Mouse (Mus musculus) MEL (cell line): Measurements from ENCODE around the gene Padi2. TPM values are rescaled to one million over a fixed set of nuclear protein-coding genes. Genes with fewer than 3 reads are reported as not detected.

Experiments used
- DNase-seq: peaks from one replicate; pipeline ENCODE4 v3.0.0; 2011; ENCODE audit warnings: low read depth, low spot score
- H3K27ac ChIP-seq: 2 replicates; pipeline ENCODE4 v1.5.1; 2012; ENCODE audit warnings: low read depth, mild to moderate bottlenecking, control low read depth, low read length, moderate library complexity; ENCODE audit not compliant: control insufficient read depth
- H3K27me3 ChIP-seq, 2 experiments: fragments of 150-350 bp in 1 of 2; sonication (generic) in 1 of 2; 2 replicates each; pipeline ENCODE4 v1.6.1; 2012; ENCODE audit warnings: low read length in 2 of 2, mild to moderate bottlenecking in 2 of 2, improper control_type of control experiment in 1 of 2, moderate library complexity in 1 of 2; ENCODE audit not compliant: insufficient read depth in 2 of 2, control insufficient read depth in 1 of 2
- H3K36me3 ChIP-seq, 2 experiments: 2 replicates each; pipeline ENCODE4 v1.6.1; 2012 to 2014; ENCODE audit warnings: low read length in 2 of 2, improper control_type of control experiment in 1 of 2, inconsistent platforms in 1 of 2, mild to moderate bottlenecking in 1 of 2; ENCODE audit not compliant: insufficient read depth in 2 of 2, control insufficient read depth in 1 of 2
- H3K4me1 ChIP-seq, 2 experiments: fragments of 150-350 bp in 1 of 2; sonication (generic) in 1 of 2; 2 replicates each; pipeline ENCODE4 v1.6.1; 2012; ENCODE audit warnings: low read length in 2 of 2, improper control_type of control experiment in 1 of 2, mild to moderate bottlenecking in 1 of 2; ENCODE audit not compliant: insufficient read depth in 2 of 2, control insufficient read depth in 1 of 2
- H3K4me3 ChIP-seq, 2 experiments: fragments of 150-350 bp in 1 of 2; sonication (generic) in 1 of 2; 2 replicates each; pipeline ENCODE4 v1.5.1; 2012; ENCODE audit warnings: low read depth in 2 of 2, low read length in 2 of 2, mild to moderate bottlenecking in 2 of 2, moderate library complexity in 2 of 2, control low read depth in 1 of 2, improper control_type of control experiment in 1 of 2; ENCODE audit not compliant: control insufficient read depth in 1 of 2, insufficient read depth in 1 of 2
- H3K79me2 ChIP-seq: 2 replicates; pipeline ENCODE4 v1.6.1; 2012; ENCODE audit warnings: mild to moderate bottlenecking, low read length, moderate library complexity; ENCODE audit not compliant: control insufficient read depth, poor library complexity, insufficient read depth
- H3K9ac ChIP-seq: 2 replicates; pipeline ENCODE4 v1.6.1; 2012; ENCODE audit warnings: low read depth, mild to moderate bottlenecking, control low read depth, low read length, moderate library complexity; ENCODE audit not compliant: control insufficient read depth, poor library complexity, severe bottlenecking
- H3K9me3 ChIP-seq: fragments of 150-350 bp; sonication (generic); replicated peaks from 2 replicates; pipeline ENCODE4 v1.6.1; 2012; ENCODE audit warnings: mild to moderate bottlenecking, low read length, improper control_type of control experiment, moderate library complexity; ENCODE audit not compliant: insufficient read depth
- CHD1 ChIP-seq: IDR thresholded peaks from 2 replicates; pipeline ENCODE4 v1.6.1; 2012; ENCODE audit warnings: low read depth, mild to moderate bottlenecking, inconsistent platforms, low read length, improper control_type of control experiment
- CTCF ChIP-seq, 3 experiments: IDR thresholded peaks in 2 of 3; conservative IDR thresholded peaks in 1 of 3; 2 replicates each; pipeline ENCODE4 v1.5.1; 2011 to 2012; ENCODE audit warnings: low read length in 3 of 3, low read depth in 2 of 3, mild to moderate bottlenecking in 2 of 3, improper control_type of control experiment in 1 of 3, inconsistent platforms in 1 of 3, mixed read lengths in 1 of 3, moderate library complexity in 1 of 3; ENCODE audit not compliant: control insufficient read depth in 1 of 3, insufficient read depth in 1 of 3, poor library complexity in 1 of 3, severe bottlenecking in 1 of 3
- ELF1 ChIP-seq: IDR thresholded peaks from 2 replicates; pipeline ENCODE4 v1.6.1; 2014; ENCODE audit warnings: low read depth, mild to moderate bottlenecking, inconsistent platforms, low read length, improper control_type of control experiment, moderate library complexity
- EP300 ChIP-seq, 2 experiments: IDR thresholded peaks; 2 replicates each; pipeline ENCODE4 v1.6.1; 2011; ENCODE audit warnings: improper control_type of control experiment in 2 of 2, low read length in 2 of 2, low read depth in 1 of 2, mild to moderate bottlenecking in 1 of 2
- ETS1 ChIP-seq: IDR thresholded peaks from 2 replicates; pipeline ENCODE4 v1.6.1; 2012; ENCODE audit warnings: low read depth, mild to moderate bottlenecking, inconsistent platforms, low read length, improper control_type of control experiment, moderate library complexity
- GABPA ChIP-seq: IDR thresholded peaks from 2 replicates; pipeline ENCODE4 v1.6.1; 2012; ENCODE audit warnings: low read depth, mild to moderate bottlenecking, inconsistent platforms, low read length, improper control_type of control experiment, moderate library complexity
- GATA1 ChIP-seq: IDR thresholded peaks from 2 replicates; pipeline ENCODE4 v1.6.1; 2011; ENCODE audit warnings: low read depth, low read length, improper control_type of control experiment
- HCFC1 ChIP-seq: IDR thresholded peaks from 2 replicates; pipeline ENCODE4 v1.6.1; 2012; ENCODE audit warnings: low read depth, mild to moderate bottlenecking, inconsistent platforms, low read length, improper control_type of control experiment, moderate library complexity
- KAT2A ChIP-seq: conservative IDR thresholded peaks from 2 replicates; pipeline ENCODE4 v1.6.1; 2012; ENCODE audit warnings: low read depth, low read length, improper control_type of control experiment, inconsistent platforms
- MEF2A ChIP-seq: IDR thresholded peaks from 2 replicates; pipeline ENCODE4 v1.6.1; 2014; ENCODE audit warnings: low read depth, mild to moderate bottlenecking, inconsistent platforms, low read length, improper control_type of control experiment; ENCODE audit not compliant: poor library complexity, insufficient replicate concordance, severe bottlenecking; ENCODE audit errors: extremely low read depth
- POLR2AphosphoS2 ChIP-seq: IDR thresholded peaks from 2 replicates; pipeline ENCODE4 v1.6.1; 2011; ENCODE audit warnings: low read length, improper control_type of control experiment
- SIN3A ChIP-seq: IDR thresholded peaks from 2 replicates; pipeline ENCODE4 v1.6.1; 2012; ENCODE audit warnings: low read length, improper control_type of control experiment, inconsistent platforms
- TBP ChIP-seq: IDR thresholded peaks from 2 replicates; pipeline ENCODE4 v1.8.0; 2011; ENCODE audit warnings: low read depth, low read length, improper control_type of control experiment
- ZMIZ1 ChIP-seq: IDR thresholded peaks from 2 replicates; pipeline ENCODE4 v1.6.1; 2012; ENCODE audit warnings: low read depth, mild to moderate bottlenecking, inconsistent platforms, low read length, improper control_type of control experiment, moderate library complexity
- polyA plus RNA-seq, 2 experiments: library from polyadenylated mRNA; stranded (reverse) in 1 of 2; unstranded in 1 of 2; fragments of >175 nt in 1 of 2; fragments of >200 nt in 1 of 2; gene quantifications; 2 replicates each; pipeline versions ENCODE4 v1.2.1 to v1.2.4; 2012; ENCODE audit warnings: low replicate concordance in 2 of 2, low read depth in 1 of 2; ENCODE audit not compliant: insufficient read length in 2 of 2, insufficient read depth in 1 of 2, missing spikeins in 1 of 2
- total RNA-seq: library from RNA; depleted of rRNA; stranded (reverse); fragments of 300-350 nt; gene quantifications from 2 replicates; pipeline ENCODE4 v1.2.3, GENCODE M21; 2012

Padi2 gene
- total and polyA plus RNA-seq, 3 experiments = 0.07 to 0.27 TPM; not detected in 1

GRCm38 (mm10) chr4:140975356-140975755 lies 69.2 kb downstream of the Padi2 start:
- no peak for TF ChIP-seq KAT2A
- no peak for DNase-seq
- no peaks in the 10 kb centered on the region for H3K9me3 ChIP-seq
- H3K4me1 ChIP-seq = peaks cover 0 to 13% of the 10 kb centered on the region in 2 experiments; a peak in 3 of 4 replicates
- H3K36me3 ChIP-seq = peaks cover 4 to 9% of the 10 kb centered on the region in 2 experiments; a peak in 3 of 4 replicates
- H3K27me3 ChIP-seq = no peaks in the 10 kb centered on the region
- no peak overlapping the region for H3K27ac ChIP-seq
- no peaks in the 10 kb centered on the region for H3K79me2 ChIP-seq
- no peak overlapping the region for H3K4me3 ChIP-seq
- H3K9ac ChIP-seq = no peak overlapping the region

DNA sequence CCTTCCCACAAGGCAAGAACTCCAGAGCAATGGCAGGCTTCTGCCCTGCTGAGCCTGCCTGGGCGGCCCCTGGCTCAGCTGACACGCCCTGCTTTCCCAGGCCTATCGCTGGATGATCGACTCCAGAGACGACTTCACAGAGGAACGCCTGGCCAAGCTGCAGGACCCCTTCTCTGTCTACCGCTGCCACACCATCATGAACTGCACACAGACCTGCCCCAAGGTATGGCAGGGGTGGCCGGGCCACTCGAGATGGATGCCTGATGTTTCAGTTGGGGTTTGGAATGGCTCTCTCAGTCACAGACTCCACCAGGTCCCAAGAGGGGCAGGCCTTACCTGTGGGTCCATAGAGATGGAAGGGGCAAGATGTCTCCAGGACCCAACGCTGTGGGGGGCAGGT lies 71.1 kb downstream of the Padi2 start:
- Histone ChIP-seq H3K27ac (no peak overlapping the region), H3K4me1 (peaks cover 0 to 13% of the 10 kb centered on the region in 2 experiments; a peak in 3 of 4 replicates), H3K4me3 (no peak overlapping the region), H3K9ac (no peak overlapping the region), H3K9me3 (no peaks in the 10 kb centered on the region), H3K79me2 (no peaks in the 10 kb centered on the region)
- no peak for DNase-seq
- no peak for TF ChIP-seq CTCF (IDR thresholded peaks at IDR 0.05 in 2 of 3, conservative IDR thresholded peaks at IDR 0.05 in 1 of 3; ENCODE audit: control insufficient read depth in 1 of 3, insufficient read depth in 1 of 3, low read depth in 2 of 3, low read length in 3 of 3, poor library complexity in 1 of 3, severe bottlenecking in 1 of 3)
- no peak for TF ChIP-seq ELF1
- TF ChIP-seq KAT2A = no peak
- TF ChIP-seq, all 39 proteins: peak for 0
- peaks cover 2 to 9% of the 10 kb centered on the region in 2 experiments; a peak in 3 of 4 replicates for H3K36me3 ChIP-seq
- no peaks in the 10 kb centered on the region for H3K27me3 ChIP-seq

GRCm38 (mm10) chr4:140977886-140978692 lies 71.9 kb downstream of the Padi2 start:
- Histone ChIP-seq H3K9ac (peak overlapping the region; percentile 35), H3K27ac (peak overlapping the region; percentile 69), H3K36me3 (peaks cover 2 to 13% of the 10 kb centered on the region in 2 experiments; a peak in 3 of 4 replicates), H3K79me2 (no peaks in the 10 kb centered on the region), H3K4me1 (peaks cover 3 to 18% of the 10 kb centered on the region in 2 experiments), H3K4me3 (no peak overlapping the region), H3K9me3 (no peaks in the 10 kb centered on the region), H3K27me3 (no peaks in the 10 kb centered on the region)
- TF ChIP-seq ETS1 (peak; percentile 54; the same call in 1 of the 2 replicates), POLR2AphosphoS2 (no peak), GATA1 (peak; percentile 54; the same call in 1 of the 2 replicates), SIN3A (peak; percentile 73), CTCF (IDR thresholded peaks at IDR 0.05 in 2 of 3, conservative IDR thresholded peaks at IDR 0.05 in 1 of 3; ENCODE audit: control insufficient read depth in 1 of 3, insufficient read depth in 1 of 3, low read depth in 2 of 3, low read length in 3 of 3, poor library complexity in 1 of 3, severe bottlenecking in 1 of 3) (no peak), HCFC1 (no peak), MEF2A (no peak), EP300 (IDR thresholded peaks at IDR 0.05; ENCODE audit: low read depth in 1 of 2, low read length in 2 of 2) (peak; percentile 29 to 33; a peak in 2 of 4 replicates), ZMIZ1 (no peak), TBP (no peak), CHD1 (no peak), GABPA (no peak)
- peak; percentile 79 for DNase-seq
